Mouse (Mus musculus) liver, embryonic 14.5 days (tissue): Measurements from ENCODE around the gene Sec14l3.
"Not testable (repeated sequence)": the region's sequence is repeated elsewhere in the genome, so short reads cannot be mapped to it uniquely, and the experiment has no call there.

Experiments used
- CTCF ChIP-seq: IDR thresholded peaks from 2 replicates; pipeline ENCODE4 v1.5.1; 2016; ENCODE audit warnings: antibody characterized with exemption, low read depth, control low read depth
- EP300 ChIP-seq: IDR thresholded peaks from 2 replicates; pipeline ENCODE4 v1.6.1; 2016; ENCODE audit warnings: antibody characterized with exemption, low read depth

GRCm38 (mm10) chr11:4114541-4114940 lies 49.9 kb downstream of the Sec14l3 start:
- TF ChIP-seq CTCF, EP300: not testable (repeated sequence)
